Mouse (Mus musculus) ES-E14 (cell line): ENCODE data around the gene B4galt3. TPM values are rescaled to one million over a fixed set of nuclear protein-coding genes. Genes with fewer than 3 reads are reported as not detected.
A peak's percentile ranks its signal among the peaks of the same experiment; 100 is the strongest.
"Not testable (repeated sequence)": the region's sequence is repeated elsewhere in the genome, so short reads cannot be mapped to it uniquely, and the experiment has no call there.

Experiments
- DNase-seq: peaks from one replicate; pipeline ENCODE4 v3.0.0-alpha.2; 2013; ENCODE audit warnings: low read depth, low spot score
- H3K27ac ChIP-seq: 2 replicates; pipeline ENCODE4 v1.5.1; 2012; ENCODE audit warnings: low read depth, mild to moderate bottlenecking, low read length, moderate library complexity, mixed read lengths; ENCODE audit not compliant: poor library complexity, insufficient read depth, severe bottlenecking
- H3K36me3 ChIP-seq: 2 replicates; pipeline ENCODE4 v1.6.1; 2012; ENCODE audit warnings: mild to moderate bottlenecking, low read length, moderate library complexity, mixed read lengths; ENCODE audit not compliant: control insufficient read depth, poor library complexity, insufficient read depth, severe bottlenecking
- H3K4me1 ChIP-seq, 2 experiments: fragments of 150-350 bp in 1 of 2; sonication (generic) in 1 of 2; 2 replicates each; pipeline ENCODE4 v1.6.1; 2012; ENCODE audit warnings: low read length in 2 of 2, mild to moderate bottlenecking in 1 of 2, mixed read lengths in 1 of 2; ENCODE audit not compliant: control insufficient read depth in 2 of 2, insufficient read depth in 2 of 2, poor library complexity in 1 of 2
- H3K4me3 ChIP-seq, 2 experiments: fragments of 150-350 bp in 1 of 2; sonication (generic) in 1 of 2; 2 replicates each; pipeline ENCODE4 v1.5.1; 2012; ENCODE audit warnings: low read length in 2 of 2, low read depth in 1 of 2, mild to moderate bottlenecking in 1 of 2, mixed read lengths in 1 of 2; ENCODE audit not compliant: insufficient read depth in 1 of 2, poor library complexity in 1 of 2, severe bottlenecking in 1 of 2
- H3K9ac ChIP-seq: 2 replicates; pipeline ENCODE4 v1.6.1; 2012; ENCODE audit warnings: low read depth, mild to moderate bottlenecking, low read length, mixed read lengths; ENCODE audit not compliant: poor library complexity, insufficient read depth, severe bottlenecking
- H3K9me3 ChIP-seq: fragments of 150-350 bp; sonication (generic); 2 replicates; pipeline ENCODE4 v1.6.1; 2012; ENCODE audit warnings: low read depth, mild to moderate bottlenecking, low read length; ENCODE audit not compliant: control insufficient read depth, insufficient read depth
- CHD2 ChIP-seq: IDR thresholded peaks from 2 replicates; pipeline ENCODE4 v1.6.1; 2014; ENCODE audit warnings: mild to moderate bottlenecking, low read depth, low read length, inconsistent platforms
- HCFC1 ChIP-seq: IDR thresholded peaks from 2 replicates; pipeline ENCODE4 v1.6.1; 2012; ENCODE audit warnings: low read length, inconsistent platforms, borderline replicate concordance; ENCODE audit not compliant: insufficient read depth
- MAFK ChIP-seq: IDR thresholded peaks from 2 replicates; pipeline ENCODE4 v1.6.1; 2014; ENCODE audit warnings: mild to moderate bottlenecking, low read depth, low read length, inconsistent platforms; ENCODE audit not compliant: insufficient read depth
- ZC3H11A ChIP-seq: IDR thresholded peaks from 2 replicates; pipeline ENCODE4 v1.6.1; 2012; ENCODE audit warnings: low read depth, mild to moderate bottlenecking, inconsistent platforms, low read length, borderline replicate concordance
- ZNF384 ChIP-seq: IDR thresholded peaks from 2 replicates; pipeline ENCODE4 v1.6.1; 2012; ENCODE audit warnings: low read depth, low read length, inconsistent platforms
- in situ Hi-C, 2 experiments: fragments of 600-800 bp; cut with MboI; formaldehyde crosslinking; loops; one replicate each; pipeline ENCODE4 v1.15.1; 2025; ENCODE audit warnings: low sequenced_read_pairs in 2 of 2, inconsistent platforms in 1 of 2; ENCODE audit not compliant: unreplicated experiment in 2 of 2
- total RNA-seq: library from RNA; depleted of rRNA; stranded (reverse); fragments of 300-350 nt; gene quantifications from 2 replicates; pipeline ENCODE4 v1.2.3, GENCODE M21; 2012

Gene B4galt3
- total RNA-seq, 1 experiment = 35.8 TPM

DNA sequence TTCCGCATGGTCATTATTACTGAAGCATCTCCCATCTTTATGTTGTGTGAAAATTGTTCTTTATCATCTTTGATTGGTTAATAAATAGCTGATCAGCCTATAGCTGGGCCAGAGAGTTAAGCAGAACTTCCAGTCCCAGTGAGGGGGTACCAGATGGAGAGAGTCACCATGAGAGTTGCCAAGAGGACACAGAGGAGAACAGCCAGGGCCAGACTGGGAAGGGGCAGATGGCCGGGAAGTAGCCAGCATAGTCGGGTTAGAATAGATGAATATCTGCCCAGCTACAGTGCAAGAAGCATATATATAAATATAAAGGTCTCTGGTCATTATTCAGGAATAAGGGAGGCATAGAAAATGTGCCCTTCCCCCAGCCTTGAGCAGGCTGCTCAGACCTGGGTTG lies 28.1 kb downstream of the B4galt3 start:
- H3K4me3 ChIP-seq = no peak overlapping the region
- no peak for DNase-seq
- no peaks in the 10 kb centered on the region for H3K9me3 ChIP-seq
- peaks cover 4 to 8% of the 10 kb centered on the region in 2 experiments; a peak in 3 of 4 replicates for H3K4me1 ChIP-seq
- in situ Hi-C loops = no loop called here
- H3K36me3 ChIP-seq = no peaks in the 10 kb centered on the region
- H3K27ac ChIP-seq = no peak overlapping the region
- TF ChIP-seq CHD2 = no peak
- no peak for TF ChIP-seq ZNF384
- no peak for TF ChIP-seq HCFC1
- no peak for TF ChIP-seq MAFK
- no peak for TF ChIP-seq ZC3H11A
- no peak overlapping the region for H3K9ac ChIP-seq

DNA sequence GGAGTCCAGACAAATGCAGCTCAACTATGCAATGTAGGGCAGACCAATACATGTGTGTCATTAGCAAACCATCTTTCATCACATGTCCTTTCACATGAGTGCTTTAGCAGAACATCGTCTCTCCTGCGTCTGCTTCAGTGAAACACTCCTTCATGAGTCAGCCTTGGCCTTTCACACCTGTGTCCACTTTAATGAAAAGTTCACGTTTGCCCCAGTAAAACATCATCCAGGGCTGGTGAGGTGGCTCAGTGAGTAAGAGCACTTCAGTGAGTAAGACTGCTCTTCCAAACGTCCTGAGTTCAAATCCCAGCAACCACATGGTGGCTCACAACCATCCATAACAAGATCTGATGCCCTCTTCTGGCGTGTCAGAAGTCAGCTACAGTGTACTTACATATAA lies 36.0 kb downstream of the B4galt3 start:
- H3K9me3 ChIP-seq, H3K4me1 ChIP-seq, in situ Hi-C loops, DNase-seq, H3K9ac ChIP-seq, H3K4me3 ChIP-seq, H3K27ac ChIP-seq, H3K36me3 ChIP-seq: not testable (repeated sequence)

DNA sequence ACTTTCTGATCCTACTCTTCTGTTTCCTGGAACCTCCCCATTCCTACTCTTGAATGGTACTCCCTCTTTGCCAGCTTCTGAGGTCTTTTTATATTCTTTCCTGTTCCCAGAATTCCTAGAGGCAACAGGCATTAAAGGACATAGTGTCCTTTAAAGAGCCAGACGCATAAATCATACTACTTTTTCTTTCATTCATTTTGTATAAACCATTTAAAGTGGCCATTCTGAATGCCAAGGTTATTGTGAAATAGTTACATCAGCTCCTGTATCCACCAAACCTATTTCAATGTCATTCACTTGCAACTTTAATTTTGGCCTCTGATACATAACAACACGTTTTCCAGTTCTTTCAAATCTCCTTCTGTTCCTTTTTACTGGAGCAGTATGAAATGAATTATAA lies 39.2 kb downstream of the B4galt3 start:
- Histone ChIP-seq H3K4me3 (no peak overlapping the region), H3K4me1 (peaks cover 0 to 3% of the 10 kb centered on the region in 2 experiments; a peak in 1 of 4 replicates), H3K27ac (no peak overlapping the region), H3K36me3 (no peaks in the 10 kb centered on the region), H3K9ac (no peak overlapping the region), H3K9me3 (no peaks in the 10 kb centered on the region)
- in situ Hi-C loops = no loop called here
- TF ChIP-seq CHD2 = no peak
- no peak for TF ChIP-seq HCFC1
- TF ChIP-seq MAFK = no peak
- TF ChIP-seq ZNF384 = no peak
- TF ChIP-seq ZC3H11A = no peak
- DNase-seq = no peak

DNA sequence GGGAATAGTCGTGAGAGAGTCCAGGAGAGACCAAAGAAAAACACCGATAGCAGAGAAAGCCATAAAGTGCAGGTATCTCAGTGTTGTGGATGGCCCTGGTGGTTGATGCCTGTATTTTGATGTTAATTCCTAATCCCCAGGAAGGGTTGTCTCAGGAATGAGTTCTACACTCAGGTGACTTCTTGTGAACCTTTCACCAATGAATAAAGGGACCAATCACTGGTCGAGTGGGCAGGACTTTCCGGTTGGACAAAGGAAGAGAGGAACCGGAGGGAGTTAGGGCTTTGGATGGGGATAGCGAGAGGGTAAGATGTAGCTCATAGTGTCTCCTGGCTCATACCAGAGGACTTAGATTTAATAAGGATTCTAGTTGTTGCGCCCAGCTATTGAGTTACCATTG lies 49.6 kb downstream of the B4galt3 start:
- peak overlapping the region; percentile 80; the same call in 1 of the 2 replicates for H3K27ac ChIP-seq
- TF ChIP-seq HCFC1 = no peak
- no peak for TF ChIP-seq MAFK
- no peak for TF ChIP-seq ZNF384
- TF ChIP-seq ZC3H11A = no peak

DNA sequence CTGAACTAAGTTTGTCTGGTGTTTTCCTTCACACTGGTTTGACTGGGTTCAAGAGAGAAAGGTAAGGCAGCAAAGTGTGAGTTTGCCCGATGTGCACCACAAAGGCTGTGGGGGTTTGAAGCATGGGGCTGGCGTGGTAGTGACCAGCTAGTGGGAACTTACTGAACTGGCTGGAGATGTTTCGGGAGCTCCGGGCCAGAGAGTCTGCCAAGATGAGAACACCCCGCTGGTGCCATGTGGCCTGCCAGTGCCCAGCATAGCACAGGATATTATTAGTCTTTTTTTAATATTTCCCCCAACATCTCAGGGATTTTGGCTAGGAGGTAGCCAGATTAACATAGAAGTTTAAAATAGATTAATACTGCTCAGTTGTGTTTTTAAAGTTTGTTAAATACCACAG lies 50.0 kb downstream of the B4galt3 start:
- H3K4me1 ChIP-seq = peaks cover 5 to 7% of the 10 kb centered on the region in 2 experiments; a peak in 1 of 4 replicates
- no peaks in the 10 kb centered on the region for H3K9me3 ChIP-seq
- no peaks in the 10 kb centered on the region for H3K36me3 ChIP-seq
- peak overlapping the region; percentile 80 for H3K27ac ChIP-seq
- peak overlapping the region; percentile 76 to 88 for H3K4me3 ChIP-seq
- DNase-seq = no peak
- in situ Hi-C loops = no loop called here
- no peak for TF ChIP-seq MAFK
- no peak for TF ChIP-seq ZC3H11A
- no peak for TF ChIP-seq ZNF384
- no peak for TF ChIP-seq CHD2
- TF ChIP-seq HCFC1 = no peak
- peak overlapping the region; percentile 78 for H3K9ac ChIP-seq

More for the DNA sequence above, 49.6 kb downstream of the B4galt3 start:
- Histone ChIP-seq H3K4me1 (peaks cover 5 to 7% of the 10 kb centered on the region in 2 experiments; a peak in 1 of 4 replicates), H3K36me3 (no peaks in the 10 kb centered on the region), H3K4me3 (peak overlapping the region; percentile 76 to 88), H3K9ac (peak overlapping the region; percentile 78), H3K9me3 (no peaks in the 10 kb centered on the region)
- in situ Hi-C loops = no loop called here
- peak; percentile 79 for DNase-seq
